Mouse (Mus musculus): Measurements from ENCODE around the gene Phospho2. TPM values are rescaled to one million over a fixed set of nuclear protein-coding genes. Genes with fewer than 3 reads are reported as not detected.

The Phospho2 gene
- polyA plus RNA-seq, 1 experiment from 2014 or later, result 31.5 TPM

DNA sequence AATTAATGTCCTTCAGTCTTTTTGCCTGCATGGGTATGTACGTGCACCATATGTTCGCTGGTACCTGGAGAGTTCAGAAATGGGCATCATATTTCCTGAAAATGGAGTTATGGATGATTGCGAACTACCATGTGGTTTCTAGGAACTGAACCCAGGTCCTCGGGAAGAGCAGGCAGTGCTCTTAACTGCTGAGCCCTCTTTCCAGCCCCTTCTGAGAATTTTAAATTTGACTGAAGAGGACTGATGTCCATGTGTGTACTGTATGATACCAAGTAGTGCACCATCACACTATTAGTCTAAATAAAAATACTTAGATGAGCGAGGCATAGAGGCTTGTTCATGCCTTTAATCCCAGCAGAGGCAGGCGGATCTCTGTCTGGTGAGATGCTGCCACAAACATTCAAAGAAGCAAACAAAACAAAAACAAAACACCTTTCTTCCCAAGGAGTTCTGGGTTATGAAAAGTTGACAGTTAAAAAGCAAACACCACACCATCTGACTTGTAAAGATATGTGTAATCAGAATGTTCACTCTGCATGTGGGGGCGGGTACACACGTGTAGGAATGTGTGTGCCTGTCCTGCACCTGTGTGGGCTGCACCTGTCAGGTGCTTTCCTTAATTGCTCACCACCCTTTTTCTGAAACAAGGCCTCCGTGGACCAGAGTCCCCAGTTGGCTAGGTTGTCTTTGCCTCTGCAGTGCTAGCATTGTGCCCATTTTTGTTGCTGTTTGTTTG lies 29.1 kb downstream of the Phospho2 start:
- Histone ChIP-seq H3K4me2 (ENCODE audit: low read depth, severe bottlenecking) (no peak overlapping the region), H3K27me3 (ENCODE audit: control insufficient read depth, insufficient read depth, low read length) (no peaks in the 10 kb centered on the region), H3K36me3 (ENCODE audit: control insufficient read depth, insufficient read depth, low read length) (no peaks in the 10 kb centered on the region), H3K9ac (ENCODE audit: low read length) (no peak overlapping the region), H3K4me3 (ENCODE audit: low read depth, low read length) (no peak overlapping the region), H3K9me3 (ENCODE audit: control insufficient read depth, low read length) (no peaks in the 10 kb centered on the region), H3K4me1 (ENCODE audit: control insufficient read depth, insufficient read depth, low read length) (no peaks in the 10 kb centered on the region), H3K27ac (replicated peaks; ENCODE audit: low read depth, low read length) (no peak overlapping the region)
- 79% methylated on average over 9 of the region's 9 CpGs for WGBS
- ATAC-seq (ENCODE audit: insufficient number of reproducible peaks, low FRiP score, low TSS enrichment, low read depth) (no peak), DNase-seq (ENCODE audit: low spot score) (no peak)

DNA sequence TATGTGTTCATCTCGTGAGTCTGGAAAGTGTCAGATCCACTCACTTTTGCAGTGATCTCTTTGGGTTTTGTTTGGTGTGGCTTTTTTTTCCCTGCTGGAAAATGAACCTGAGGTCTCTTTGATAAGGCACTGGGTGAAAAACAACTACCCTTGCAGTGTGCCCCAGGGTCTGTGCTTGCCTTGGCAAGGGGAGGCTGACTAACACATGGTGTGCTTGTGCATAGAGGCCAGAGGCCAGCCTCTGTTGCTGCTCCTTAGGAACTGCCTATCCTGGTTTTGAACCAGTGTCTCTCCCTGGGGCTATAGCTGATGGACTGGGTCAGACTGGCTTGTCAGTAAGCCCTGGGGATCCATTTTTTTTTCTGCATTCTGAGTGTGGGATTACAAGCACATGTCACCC lies 30.8 kb downstream of the Phospho2 start:
- no peak overlapping the region for H3K4me3 ChIP-seq (ENCODE audit: low read depth, low read length)
- H3K27ac ChIP-seq (replicated peaks; ENCODE audit: low read depth, low read length), result no peak overlapping the region
- 55% methylated on average over 1 of the region's 1 CpGs for WGBS
- DNase-seq (ENCODE audit: low spot score) (no peak), ATAC-seq (ENCODE audit: insufficient number of reproducible peaks, low FRiP score, low TSS enrichment, low read depth) (no peak)
- H3K4me2 ChIP-seq (ENCODE audit: low read depth, severe bottlenecking), result no peak overlapping the region
- H3K36me3 ChIP-seq (ENCODE audit: control insufficient read depth, insufficient read depth, low read length), result no peaks in the 10 kb centered on the region
- H3K9ac ChIP-seq (ENCODE audit: low read length), result no peak overlapping the region
- no peaks in the 10 kb centered on the region for H3K27me3 ChIP-seq (ENCODE audit: control insufficient read depth, insufficient read depth, low read length)
- H3K4me1 ChIP-seq (ENCODE audit: control insufficient read depth, insufficient read depth, low read length), result no peaks in the 10 kb centered on the region
- H3K9me3 ChIP-seq (ENCODE audit: control insufficient read depth, low read length), result no peaks in the 10 kb centered on the region

DNA sequence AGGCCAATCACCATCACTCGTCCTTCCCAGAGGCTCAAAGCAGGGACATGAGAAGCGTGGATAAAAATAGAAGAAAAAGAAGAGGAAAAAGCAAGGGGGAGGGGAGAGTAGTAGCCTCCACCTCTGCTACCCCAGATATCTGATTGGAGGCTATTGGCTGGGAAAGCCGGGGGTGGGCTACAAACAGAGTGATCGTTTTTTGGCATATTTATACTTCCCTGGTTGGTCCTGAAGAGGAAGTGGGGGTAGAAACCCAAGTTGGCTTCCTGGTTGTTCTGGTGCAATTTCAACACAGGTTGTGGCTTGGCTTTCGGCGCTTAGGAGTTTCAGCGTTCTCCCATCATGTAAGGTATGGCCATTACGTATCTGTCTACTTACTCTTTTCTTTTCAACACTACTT lies 32.3 kb downstream of the Phospho2 start, which contains the start of gene Klhl23:
Gene Klhl23, plus strand, starts transcription at position 234 of the 400 bp plus-strand sequence.
- H3K9ac ChIP-seq (ENCODE audit: low read length), result peak within 1 kb of the TSS; percentile 96
- peaks cover 4% of the 10 kb centered on the region; the same call in 1 of the 2 replicates for H3K36me3 ChIP-seq (ENCODE audit: control insufficient read depth, insufficient read depth, low read length)
- peak within 1 kb of the TSS; percentile 92 for H3K27ac ChIP-seq (replicated peaks; ENCODE audit: low read depth, low read length)
- peak within 1 kb of the TSS; percentile 64 for H3K4me3 ChIP-seq (ENCODE audit: low read depth, low read length)
- WGBS, result 18% methylated on average over 8 of the region's 8 CpGs
- H3K4me2 ChIP-seq (ENCODE audit: low read depth, severe bottlenecking), result peak within 1 kb of the TSS; percentile 58
- H3K9me3 ChIP-seq (ENCODE audit: control insufficient read depth, low read length), result no peaks in the 10 kb centered on the region
- 0 out of 2 replicates have a peak, but pooled peaks have one; percentile 33 for ATAC-seq (ENCODE audit: insufficient number of reproducible peaks, low FRiP score, low TSS enrichment, low read depth)
- no peaks in the 10 kb centered on the region for H3K27me3 ChIP-seq (ENCODE audit: control insufficient read depth, insufficient read depth, low read length)
- no peaks in the 10 kb centered on the region for H3K4me1 ChIP-seq (ENCODE audit: control insufficient read depth, insufficient read depth, low read length)
- no peak for DNase-seq (ENCODE audit: low spot score)

DNA sequence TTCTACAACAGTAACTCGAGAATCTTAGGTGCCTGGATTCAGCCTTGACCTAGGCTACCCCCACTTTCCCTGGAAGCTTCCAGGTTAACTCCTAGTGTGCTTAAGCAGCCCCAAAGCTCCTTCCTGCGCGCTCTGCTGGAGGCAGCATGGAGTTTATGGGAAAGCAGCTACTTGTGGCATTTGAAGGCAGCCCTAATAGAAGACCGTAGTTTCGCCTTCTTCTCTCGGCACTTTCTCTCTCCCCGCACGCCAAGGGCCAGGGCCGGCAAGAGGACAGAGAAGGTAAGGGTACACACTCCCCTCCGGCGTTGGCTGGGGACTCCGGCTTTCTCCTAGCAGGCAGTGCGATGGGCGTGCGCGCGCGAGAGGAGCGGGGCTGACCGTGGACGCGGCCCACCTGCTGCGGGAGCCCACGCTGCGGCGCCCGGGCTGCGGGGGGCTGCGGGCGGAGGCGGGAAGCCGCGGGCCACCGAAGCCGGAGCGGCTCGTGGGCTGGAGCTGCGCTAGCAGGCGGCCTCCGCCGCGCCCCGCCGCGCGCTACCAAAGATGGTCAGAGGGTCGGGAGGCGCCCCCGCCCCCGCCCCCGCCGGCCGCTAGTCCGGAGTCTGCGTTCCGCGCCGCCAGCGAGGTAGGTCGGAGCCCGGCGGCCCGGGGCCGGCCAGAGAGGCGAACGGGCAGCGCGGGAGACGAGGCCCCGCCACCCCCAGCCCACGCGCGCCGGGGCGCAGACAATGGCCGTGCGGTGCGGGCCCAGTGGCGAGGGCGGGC lies 33.1 kb downstream of the Phospho2 start:
- peak; percentile 65 for ATAC-seq (ENCODE audit: insufficient number of reproducible peaks, low FRiP score, low TSS enrichment, low read depth)
- under 1% methylated on average over 60 of the region's 80 CpGs for WGBS
- H3K9ac ChIP-seq (ENCODE audit: low read length), result peak overlapping the region; percentile 96

DNA sequence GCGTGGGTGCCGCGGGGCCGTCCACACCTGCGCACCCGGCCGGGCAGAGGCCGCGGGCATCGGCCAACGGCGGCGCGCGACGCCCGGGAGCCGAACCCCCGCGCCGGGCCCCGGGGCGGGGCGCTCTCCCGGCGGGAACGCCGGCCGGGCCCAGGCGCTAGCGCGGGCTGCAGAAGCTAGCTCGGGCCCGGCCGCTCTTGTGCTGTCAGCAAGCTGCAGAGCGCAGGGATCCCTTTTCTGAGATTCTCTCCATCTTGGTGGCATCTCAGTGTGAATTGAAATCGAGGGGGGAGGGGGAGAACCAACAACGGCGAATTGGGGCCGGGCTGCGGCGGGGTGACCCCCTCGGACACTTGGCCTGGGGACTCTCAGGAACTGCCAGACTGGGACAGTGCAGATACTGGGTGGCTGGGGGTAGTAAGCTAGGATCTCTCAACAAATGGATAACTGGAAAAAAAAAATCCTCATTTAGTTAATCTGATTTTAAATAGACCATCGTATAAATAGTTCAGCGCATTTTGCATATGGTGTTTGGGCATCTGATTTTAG lies 33.8 kb downstream of the Phospho2 start:
- H3K4me2 ChIP-seq (ENCODE audit: low read depth, severe bottlenecking), result peak overlapping the region; percentile 58
- no peaks in the 10 kb centered on the region for H3K4me1 ChIP-seq (ENCODE audit: control insufficient read depth, insufficient read depth, low read length)
- no peaks in the 10 kb centered on the region for H3K9me3 ChIP-seq (ENCODE audit: control insufficient read depth, low read length)
- WGBS, result 2% methylated on average over 36 of the region's 45 CpGs
- ATAC-seq (ENCODE audit: insufficient number of reproducible peaks, low FRiP score, low TSS enrichment, low read depth) (peak; percentile 57), DNase-seq (ENCODE audit: low spot score) (peak; percentile 69)
- H3K27me3 ChIP-seq (ENCODE audit: control insufficient read depth, insufficient read depth, low read length), result no peaks in the 10 kb centered on the region
- H3K9ac ChIP-seq (ENCODE audit: low read length), result peak overlapping the region; percentile 96
- H3K36me3 ChIP-seq (ENCODE audit: control insufficient read depth, insufficient read depth, low read length), result peaks cover 4% of the 10 kb centered on the region
- peak overlapping the region; percentile 64 for H3K4me3 ChIP-seq (ENCODE audit: low read depth, low read length)
- H3K27ac ChIP-seq (replicated peaks; ENCODE audit: low read depth, low read length), result peak overlapping the region; percentile 92

More for the DNA sequence above, 33.1 kb downstream of the Phospho2 start:
- Histone ChIP-seq H3K36me3 (ENCODE audit: control insufficient read depth, insufficient read depth, low read length) (peaks cover 4% of the 10 kb centered on the region; the same call in 1 of the 2 replicates), H3K27me3 (ENCODE audit: control insufficient read depth, insufficient read depth, low read length) (no peaks in the 10 kb centered on the region), H3K27ac (replicated peaks; ENCODE audit: low read depth, low read length) (peak overlapping the region; percentile 92), H3K4me1 (ENCODE audit: control insufficient read depth, insufficient read depth, low read length) (no peaks in the 10 kb centered on the region), H3K4me3 (ENCODE audit: low read depth, low read length) (peak overlapping the region; percentile 64), H3K9me3 (ENCODE audit: control insufficient read depth, low read length) (no peaks in the 10 kb centered on the region), H3K4me2 (ENCODE audit: low read depth, severe bottlenecking) (peak overlapping the region; percentile 58)
- peak; percentile 81 for DNase-seq (ENCODE audit: low spot score)

DNA sequence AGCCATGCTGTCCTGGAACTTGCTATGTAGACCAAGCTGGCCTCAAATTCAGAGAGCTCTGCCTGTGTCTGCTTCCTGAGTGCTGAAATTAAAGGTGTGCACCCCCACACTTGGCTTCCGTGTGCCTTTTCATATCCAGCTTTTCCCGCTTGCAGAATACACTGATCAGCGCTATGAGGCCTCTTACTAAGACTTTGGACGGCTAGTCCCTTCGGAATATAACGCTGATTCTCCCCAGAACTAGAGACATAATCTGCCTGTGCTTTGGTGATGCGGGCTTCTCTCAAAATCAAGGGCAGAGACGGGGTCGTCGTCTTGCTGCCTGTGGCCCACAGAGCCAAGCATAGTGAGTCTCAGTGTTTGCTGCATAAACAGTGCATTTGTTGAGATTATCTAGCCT lies 36.5 kb downstream of the Phospho2 start:
- Histone ChIP-seq H3K27me3 (ENCODE audit: control insufficient read depth, insufficient read depth, low read length) (no peaks in the 10 kb centered on the region), H3K4me1 (ENCODE audit: control insufficient read depth, insufficient read depth, low read length) (no peaks in the 10 kb centered on the region), H3K27ac (replicated peaks; ENCODE audit: low read depth, low read length) (no peak overlapping the region), H3K4me3 (ENCODE audit: low read depth, low read length) (no peak overlapping the region), H3K9me3 (ENCODE audit: control insufficient read depth, low read length) (no peaks in the 10 kb centered on the region), H3K36me3 (ENCODE audit: control insufficient read depth, insufficient read depth, low read length) (peaks cover 6% of the 10 kb centered on the region), H3K9ac (ENCODE audit: low read length) (no peak overlapping the region), H3K4me2 (ENCODE audit: low read depth, severe bottlenecking) (no peak overlapping the region)
- 91% methylated on average over 10 of the region's 10 CpGs for WGBS
- DNase-seq (ENCODE audit: low spot score), result no peak
- ATAC-seq (ENCODE audit: insufficient number of reproducible peaks, low FRiP score, low TSS enrichment, low read depth), result no peak

DNA sequence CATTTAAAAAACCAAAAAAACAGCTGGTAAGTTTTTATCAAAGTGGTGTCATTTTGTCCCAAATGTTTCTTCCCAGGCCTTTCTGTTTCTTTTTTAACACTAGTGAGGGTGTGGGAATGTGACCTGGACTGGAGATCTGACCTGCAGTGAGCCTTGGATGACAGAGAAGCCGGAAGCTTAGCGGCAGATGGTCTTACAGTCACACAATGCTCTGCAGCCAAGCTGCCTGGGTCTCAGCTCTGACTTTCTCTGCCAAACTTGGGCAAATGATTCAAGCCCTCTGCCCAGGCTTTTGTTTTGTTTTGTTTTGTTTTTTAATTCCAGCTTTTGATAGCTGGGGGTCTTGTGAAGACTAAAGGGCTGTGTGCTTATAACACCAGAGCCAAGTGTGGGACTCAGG lies 37.0 kb downstream of the Phospho2 start:
- Histone ChIP-seq H3K9ac (ENCODE audit: low read length) (no peak overlapping the region), H3K27ac (replicated peaks; ENCODE audit: low read depth, low read length) (no peak overlapping the region), H3K4me2 (ENCODE audit: low read depth, severe bottlenecking) (no peak overlapping the region), H3K9me3 (ENCODE audit: control insufficient read depth, low read length) (no peaks in the 10 kb centered on the region), H3K4me1 (ENCODE audit: control insufficient read depth, insufficient read depth, low read length) (no peaks in the 10 kb centered on the region), H3K27me3 (ENCODE audit: control insufficient read depth, insufficient read depth, low read length) (no peaks in the 10 kb centered on the region), H3K36me3 (ENCODE audit: control insufficient read depth, insufficient read depth, low read length) (peaks cover 6% of the 10 kb centered on the region), H3K4me3 (ENCODE audit: low read depth, low read length) (no peak overlapping the region)
- DNase-seq (ENCODE audit: low spot score) (no peak), ATAC-seq (ENCODE audit: insufficient number of reproducible peaks, low FRiP score, low TSS enrichment, low read depth) (no peak)
- 82% methylated on average over 2 of the region's 2 CpGs for WGBS

DNA sequence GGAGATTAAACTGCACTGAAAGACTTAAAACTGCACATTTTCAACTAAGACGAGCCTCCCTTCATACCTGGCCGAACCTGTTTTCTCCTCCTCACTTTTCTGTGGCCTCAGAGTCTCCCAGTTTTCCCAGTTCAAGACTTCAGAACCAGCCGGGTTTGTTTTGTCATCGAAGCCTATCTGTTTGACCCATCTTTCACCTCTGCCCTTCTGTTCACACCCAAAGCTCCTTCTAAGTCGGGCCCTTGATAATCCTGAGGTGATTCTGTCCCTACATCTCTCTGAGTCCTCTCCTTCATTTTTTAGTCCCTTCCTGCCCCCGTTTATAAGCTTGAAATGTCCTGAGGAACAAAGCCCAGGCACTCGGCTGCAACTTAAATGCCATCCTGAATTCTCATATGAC lies 38.6 kb downstream of the Phospho2 start:
- H3K36me3 ChIP-seq (ENCODE audit: control insufficient read depth, insufficient read depth, low read length), result peaks cover 9% of the 10 kb centered on the region
- DNase-seq (ENCODE audit: low spot score), result no peak
- H3K9ac ChIP-seq (ENCODE audit: low read length), result no peak overlapping the region
- H3K4me2 ChIP-seq (ENCODE audit: low read depth, severe bottlenecking), result no peak overlapping the region
- 29% methylated on average over 7 of the region's 7 CpGs for WGBS
- no peaks in the 10 kb centered on the region for H3K9me3 ChIP-seq (ENCODE audit: control insufficient read depth, low read length)
- H3K27me3 ChIP-seq (ENCODE audit: control insufficient read depth, insufficient read depth, low read length), result no peaks in the 10 kb centered on the region
- no peaks in the 10 kb centered on the region for H3K4me1 ChIP-seq (ENCODE audit: control insufficient read depth, insufficient read depth, low read length)
- no peak for ATAC-seq (ENCODE audit: insufficient number of reproducible peaks, low FRiP score, low TSS enrichment, low read depth)
- H3K4me3 ChIP-seq (ENCODE audit: low read depth, low read length), result no peak overlapping the region
- no peak overlapping the region for H3K27ac ChIP-seq (replicated peaks; ENCODE audit: low read depth, low read length)

Data from limb, embryonic 11.5 days (tissue).